Mouse (Mus musculus): ENCODE results near the gene Tmprss3.

The Tmprss3 gene

GRCm38 (mm10) chr17:31195207-31195606 lies 3.6 kb downstream of the Tmprss3 start:
- no peak for DNase-seq (ENCODE audit: low read depth, low spot score)

DNA sequence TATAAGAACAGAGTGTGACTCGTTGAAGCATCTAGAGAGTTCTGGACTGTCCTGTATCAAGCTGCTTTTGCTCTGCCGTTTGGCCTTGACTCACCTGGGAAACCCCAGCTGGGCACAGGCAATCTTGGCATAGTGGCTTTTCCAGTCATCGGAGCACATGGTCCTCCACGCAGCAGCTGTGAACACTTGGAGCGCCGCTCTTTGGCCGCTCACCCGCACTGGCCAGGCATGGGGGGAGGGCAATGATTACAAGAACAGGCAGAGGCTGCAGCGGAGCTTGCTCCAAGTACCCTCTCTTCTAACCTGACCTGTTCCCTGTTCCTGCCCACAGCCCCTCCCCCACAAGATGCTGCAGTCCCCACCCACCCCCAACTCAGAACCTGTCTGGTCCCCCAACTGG lies 5.4 kb downstream of the Tmprss3 start:
- no peak for DNase-seq (ENCODE audit: low read depth, low spot score)

DNA sequence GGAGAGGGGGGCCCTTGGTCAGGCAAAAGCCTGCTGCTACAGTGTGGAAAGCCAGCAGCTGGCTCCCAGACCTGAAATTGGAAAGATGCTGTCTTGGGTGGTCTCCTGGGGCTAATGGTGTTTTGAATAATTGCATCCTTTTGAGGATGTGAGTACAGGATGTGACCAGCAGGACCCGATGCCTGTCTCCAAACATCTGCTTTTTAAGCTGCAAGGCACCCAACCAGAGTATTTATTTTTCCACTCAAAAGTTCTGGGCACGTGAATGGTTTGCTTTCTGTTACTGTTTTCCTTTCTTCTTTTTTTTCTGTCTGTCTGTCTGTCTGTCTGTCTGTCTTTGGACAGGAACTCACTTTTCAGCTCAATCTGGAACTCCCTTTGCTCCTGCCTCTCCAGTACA lies 6.1 kb downstream of the Tmprss3 start:
- no peak for DNase-seq (ENCODE audit: low read depth, low spot score)

GRCm38 (mm10) chr17:31191825-31192224 lies 7.0 kb downstream of the Tmprss3 start:
- no peak for DNase-seq (ENCODE audit: low read depth, low spot score)

GRCm38 (mm10) chr17:31187370-31187769 lies 11.4 kb downstream of the Tmprss3 start:
- peak; percentile 15 for DNase-seq (ENCODE audit: low read depth, low spot score)

GRCm38 (mm10) chr17:31184269-31184990 lies 14.3 kb downstream of the Tmprss3 start:
- DNase-seq (ENCODE audit: low read depth, low spot score), result no peak

DNA sequence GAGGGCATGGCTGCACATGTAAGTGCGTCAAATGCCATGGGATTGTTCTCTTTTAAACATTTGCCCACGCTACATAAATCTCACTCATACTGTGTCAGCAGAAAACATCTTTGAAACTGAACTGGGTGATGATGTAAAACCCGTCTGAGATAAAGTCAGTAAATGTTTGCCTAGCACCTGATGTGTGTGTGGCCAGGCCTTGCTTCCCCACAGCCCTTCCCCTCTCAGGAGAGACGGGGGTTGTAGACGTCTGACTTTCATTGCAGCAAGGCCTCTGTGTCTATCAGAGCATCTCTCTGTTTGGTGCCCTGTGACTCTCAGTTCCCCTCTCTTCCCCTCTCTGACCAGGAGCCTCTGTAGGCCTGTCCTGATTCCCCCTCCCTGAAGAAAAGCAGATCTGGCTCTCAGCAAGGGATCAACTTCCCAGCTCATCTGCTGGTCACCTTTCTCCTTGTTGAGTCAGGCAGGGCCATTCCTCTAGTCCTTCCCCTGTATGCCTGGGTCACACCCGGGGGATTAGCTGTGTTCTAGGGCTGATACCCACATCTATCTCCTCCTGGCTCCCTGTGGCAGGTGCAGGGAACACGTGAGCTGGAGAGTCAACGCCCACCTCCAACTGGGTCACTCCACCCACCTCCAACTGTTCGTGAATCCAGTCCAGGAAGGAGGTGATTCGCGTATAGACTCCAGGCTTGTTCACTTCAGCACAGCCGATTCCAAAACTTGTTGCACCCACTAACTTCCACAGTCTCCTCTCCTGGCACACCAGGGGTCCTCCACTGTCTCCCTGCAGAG lies 15.4 kb downstream of the Tmprss3 start:
- DNase-seq (ENCODE audit: low read depth, low spot score), result peak; percentile 10

DNA sequence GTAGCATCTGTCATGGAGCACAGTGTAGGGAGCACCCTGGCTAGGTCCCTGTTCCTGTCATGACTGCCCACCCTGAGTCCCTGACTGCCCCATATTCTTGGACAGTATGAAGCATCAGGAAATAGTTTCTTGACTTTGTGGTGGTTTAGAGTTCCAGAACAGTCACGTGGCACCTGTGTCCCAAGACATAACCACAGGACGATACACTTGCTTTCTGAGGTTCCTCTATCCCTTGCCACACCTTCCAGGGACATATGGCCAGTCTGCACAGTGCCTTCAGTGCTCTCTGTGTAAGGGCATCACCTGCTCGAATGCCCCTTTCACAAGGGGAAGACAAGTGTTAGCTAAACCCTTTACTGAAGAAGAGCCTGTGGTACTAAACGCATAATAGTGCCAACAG lies 17.3 kb downstream of the Tmprss3 start:
- no peak for DNase-seq (ENCODE audit: low read depth, low spot score)

- DNase-seq (ENCODE audit: low read depth, low spot score), result no peak
Measured at GRCm38 (mm10) chr17:31176321-31176720, 22.5 kb downstream of the Tmprss3 start.

DNA sequence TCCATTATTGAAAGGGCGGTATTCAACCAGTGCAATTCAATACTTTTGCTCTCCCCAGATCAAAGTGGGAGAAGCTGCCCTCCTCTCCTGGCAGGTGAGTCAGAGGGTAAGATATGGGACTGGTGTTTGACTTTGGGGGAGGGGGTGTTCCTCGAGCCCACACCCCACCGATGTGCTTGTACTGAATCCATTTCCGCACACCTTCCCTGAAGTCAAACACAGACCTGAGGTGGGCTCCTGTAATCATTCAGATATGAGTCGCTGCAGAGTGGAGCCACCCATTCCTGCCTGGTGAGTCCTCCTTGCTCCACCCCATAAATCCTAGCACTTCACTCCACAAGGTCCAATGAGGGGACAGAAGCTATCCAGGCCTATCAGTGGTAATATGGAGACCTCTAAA lies 29.0 kb downstream of the Tmprss3 start:
- no peak for DNase-seq (ENCODE audit: low read depth, low spot score)

DNA sequence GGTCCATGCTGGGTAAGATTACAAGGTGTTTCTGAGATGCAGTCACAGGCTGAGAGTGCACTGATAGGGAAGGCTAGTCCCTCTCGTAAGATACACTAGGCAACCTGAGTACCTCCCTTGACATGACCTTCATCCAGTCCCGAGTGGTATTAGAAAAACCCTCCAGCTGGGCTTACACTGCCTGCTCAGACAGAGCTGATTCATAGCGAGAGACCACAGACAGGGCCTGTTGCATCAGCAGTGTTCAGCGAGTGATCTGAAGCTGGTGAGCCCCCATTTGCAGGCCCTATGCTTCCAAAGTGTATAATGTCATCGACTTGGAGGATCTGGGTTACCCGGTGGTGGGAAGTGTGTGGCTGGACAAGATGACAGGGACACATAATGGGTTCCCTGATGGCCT lies 33.6 kb downstream of the Tmprss3 start, which contains the start of gene Tff1:
Gene Tff1 (minus strand): TSS at position 151 of the 400 bp plus-strand sequence.
- DNase-seq (ENCODE audit: low read depth, low spot score), result no peak

DNA sequence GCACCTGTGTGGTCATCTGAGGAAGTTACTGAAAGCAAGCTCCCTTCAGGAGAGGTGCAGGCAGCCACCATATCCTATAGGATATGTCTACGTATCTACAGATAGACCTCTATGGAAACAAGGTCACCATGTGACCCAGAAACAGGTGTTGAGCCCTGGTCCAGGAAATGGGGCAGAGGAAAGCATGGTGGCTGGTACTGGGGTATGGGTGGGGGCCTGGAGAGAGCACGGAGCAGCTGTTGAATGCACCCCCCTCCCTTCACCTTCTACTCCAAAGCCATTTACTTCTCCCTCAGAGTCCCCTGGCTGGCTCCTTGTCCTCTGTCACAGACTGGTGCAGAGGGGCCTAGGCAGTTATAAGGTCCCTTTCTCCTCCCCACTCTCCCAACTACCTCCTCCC lies 35.0 kb downstream of the Tmprss3 start:
- DNase-seq (ENCODE audit: low read depth, low spot score), result no peak

GRCm38 (mm10) chr17:31162607-31163006 lies 36.2 kb downstream of the Tmprss3 start:
- no peak for DNase-seq (ENCODE audit: low read depth, low spot score)

DNA sequence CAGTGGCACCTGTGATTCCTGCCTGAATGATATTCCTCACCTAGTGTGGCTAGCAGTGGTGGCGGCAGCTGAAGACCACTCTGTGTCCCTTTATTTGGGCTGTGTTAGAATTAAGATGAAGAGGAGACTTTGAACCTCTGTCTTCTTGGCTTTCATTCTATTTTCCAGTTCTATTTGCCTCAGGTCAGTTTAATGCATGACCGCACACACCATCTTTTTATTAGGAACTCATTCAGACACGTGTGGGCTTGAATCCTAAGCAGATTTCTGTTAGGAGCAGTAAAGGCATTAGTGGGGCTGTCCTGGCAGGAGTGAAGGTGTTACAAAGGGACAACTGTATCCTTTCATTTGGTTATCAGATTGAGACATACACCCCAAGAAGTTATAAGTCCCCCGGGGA lies 38.5 kb downstream of the Tmprss3 start:
- DNase-seq (ENCODE audit: low read depth, low spot score), result no peak

DNA sequence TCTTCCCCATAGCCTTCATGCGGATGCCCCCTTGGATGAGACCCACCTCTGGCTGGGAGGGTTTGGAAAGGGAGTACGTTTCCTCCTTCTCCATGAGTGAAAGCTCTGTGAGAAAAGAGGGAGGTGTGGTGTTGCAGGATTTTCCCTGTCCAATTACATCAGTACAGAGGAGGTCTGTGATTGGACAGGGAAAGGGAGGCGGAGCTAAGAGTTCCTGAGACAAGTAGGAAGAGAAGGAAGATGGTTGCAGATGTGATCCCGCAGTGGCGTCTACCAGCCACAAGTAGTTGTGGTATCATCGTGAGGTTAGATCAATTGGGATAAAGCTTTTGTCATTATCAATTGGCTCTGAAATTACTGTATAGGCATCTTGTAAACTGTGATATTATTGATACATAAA lies 40.9 kb downstream of the Tmprss3 start:
- DNase-seq (ENCODE audit: low read depth, low spot score), result no peak

GRCm38 (mm10) chr17:31153785-31154184 lies 45.0 kb downstream of the Tmprss3 start:
- DNase-seq (ENCODE audit: low read depth, low spot score), result no peak

GRCm38 (mm10) chr17:31152966-31153499 lies 45.7 kb downstream of the Tmprss3 start:
- DNase-seq (ENCODE audit: low read depth, low spot score), result no peak

DNA sequence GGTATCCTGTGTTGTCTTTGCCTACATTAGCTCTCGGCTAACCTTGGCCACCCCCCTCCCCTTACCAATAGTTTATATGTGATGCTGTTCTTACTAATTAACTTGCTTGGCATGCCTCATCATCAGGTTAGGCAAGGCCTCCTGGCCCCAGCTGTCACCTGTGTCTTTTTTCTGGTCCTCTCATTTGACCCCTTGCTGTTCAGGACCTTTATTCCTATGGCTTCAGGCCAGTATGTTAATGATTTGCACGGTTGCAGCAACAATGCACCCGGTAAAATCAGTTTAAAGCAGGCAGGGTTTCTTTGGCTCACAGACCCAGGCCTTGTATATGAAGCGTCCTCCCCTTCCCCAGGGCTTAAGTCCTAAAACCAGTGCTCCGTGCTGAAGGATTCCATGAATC lies 46.3 kb downstream of the Tmprss3 start:
- no peak for DNase-seq (ENCODE audit: low read depth, low spot score)

- DNase-seq (ENCODE audit: low read depth, low spot score), result no peak
Measured at GRCm38 (mm10) chr17:31145998-31146397, 52.8 kb downstream of the Tmprss3 start.

DNA sequence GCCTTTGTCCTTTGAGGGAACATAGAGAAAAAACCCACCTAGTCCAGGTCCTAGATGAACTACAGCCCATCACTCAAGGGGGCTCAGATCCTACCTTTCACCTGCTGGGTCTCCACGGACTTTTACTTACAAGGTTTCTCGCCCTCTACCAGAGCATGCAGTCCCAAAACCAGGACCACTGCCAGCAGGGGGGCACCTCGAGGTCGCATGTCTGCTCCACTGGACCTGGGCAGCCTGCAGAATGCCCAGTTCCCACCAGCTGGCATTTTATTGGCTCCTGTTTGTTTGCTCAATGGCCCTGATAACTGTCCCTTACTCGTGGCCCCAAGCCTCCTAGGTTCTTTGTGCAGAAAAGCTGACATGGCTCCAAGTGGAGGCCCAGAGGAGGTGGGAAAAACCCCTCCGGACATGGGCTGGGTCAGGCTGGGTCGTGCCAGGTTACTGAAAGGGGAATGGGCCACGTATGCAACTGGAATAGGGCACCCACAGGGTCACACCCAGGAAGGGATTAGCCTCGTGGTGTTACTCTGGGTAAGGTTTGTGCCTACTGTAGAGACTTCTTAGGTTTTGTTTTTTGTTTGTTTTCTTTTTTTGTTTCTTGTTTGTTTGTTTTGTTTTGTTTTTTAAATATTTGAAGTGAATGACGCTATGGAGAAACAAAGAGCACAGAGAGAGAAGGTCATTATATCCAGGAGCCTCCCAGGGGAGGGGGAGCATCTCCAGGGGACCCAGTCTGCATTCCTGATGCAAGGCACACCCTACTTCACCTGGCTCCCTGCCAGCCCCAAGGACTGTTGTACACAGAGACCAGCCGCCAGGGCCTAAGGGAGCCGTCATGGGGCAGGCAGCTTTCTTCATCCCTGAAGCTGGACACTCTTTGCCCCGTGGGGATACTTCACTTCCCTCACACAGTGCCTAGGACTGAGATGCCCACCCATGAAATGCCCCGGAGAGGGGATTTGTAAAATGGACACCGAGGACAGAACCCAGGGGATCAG lies 54.4 kb downstream of the Tmprss3 start, which contains the start of gene Tff2:
Gene Tff2 (minus strand): TSS at position 243 of the 998 bp plus-strand sequence.
- no peak for DNase-seq (ENCODE audit: low read depth, low spot score)

- DNase-seq (ENCODE audit: low read depth, low spot score), result no peak
Measured at GRCm38 (mm10) chr17:31142116-31142515, 56.7 kb downstream of the Tmprss3 start.
